Mouse (Mus musculus): ENCODE data around the gene Prss48. TPM values are rescaled to one million over a fixed set of nuclear protein-coding genes. Genes with fewer than 3 reads are reported as not detected.

Prss48 gene
- polyA plus RNA-seq, 1 experiment from 2014 or later, result not detected

GRCm38 (mm10) chr3:85970742-85971598 is 31.3 kb downstream of the Prss48 start, which contains the start of gene Sh3d19:
TSS of gene Sh3d19 (plus strand) at chr3:85971109.
- no peaks in the 10 kb centered on the region for H3K27me3 ChIP-seq (ENCODE audit: control insufficient read depth, insufficient read depth, low read length)
- H3K9ac ChIP-seq (ENCODE audit: low read depth, low read length), result peak within 1 kb of the TSS; percentile 91
- peak within 1 kb of the TSS; percentile 86 for H3K27ac ChIP-seq (ENCODE audit: low read depth, low read length)
- H3K4me2 ChIP-seq (replicated peaks; ENCODE audit: low read depth, low read length), result peak within 1 kb of the TSS; percentile 82
- 0% methylated on average over 52 of the region's 73 CpGs for WGBS
- peak; percentile 92 for ATAC-seq (ENCODE audit: low FRiP score, low TSS enrichment)
- peaks cover 32% of the 10 kb centered on the region; the same call in 1 of the 2 replicates for H3K4me1 ChIP-seq (ENCODE audit: control insufficient read depth, insufficient read depth, low read length)
- peak within 1 kb of the TSS; percentile 87 for H3K4me3 ChIP-seq (ENCODE audit: low read length)
- no peaks in the 10 kb centered on the region for H3K36me3 ChIP-seq (ENCODE audit: control insufficient read depth, insufficient read depth, low read length)
- no peaks in the 10 kb centered on the region for H3K9me3 ChIP-seq (ENCODE audit: control insufficient read depth, low read length)

GRCm38 (mm10) chr3:85969040-85969439 is 33.3 kb downstream of the Prss48 start:
- no peak for ATAC-seq (ENCODE audit: low FRiP score, low TSS enrichment)
- no peaks in the 10 kb centered on the region for H3K27me3 ChIP-seq (ENCODE audit: control insufficient read depth, insufficient read depth, low read length)
- no peak overlapping the region for H3K27ac ChIP-seq (ENCODE audit: low read depth, low read length)
- no peak overlapping the region for H3K4me3 ChIP-seq (ENCODE audit: low read length)
- no peak overlapping the region for H3K9ac ChIP-seq (ENCODE audit: low read depth, low read length)
- H3K4me1 ChIP-seq (ENCODE audit: control insufficient read depth, insufficient read depth, low read length), result peaks cover 27% of the 10 kb centered on the region; the same call in 1 of the 2 replicates
- H3K36me3 ChIP-seq (ENCODE audit: control insufficient read depth, insufficient read depth, low read length), result no peaks in the 10 kb centered on the region
- no peak overlapping the region for H3K4me2 ChIP-seq (replicated peaks; ENCODE audit: low read depth, low read length)
- WGBS, result 83% methylated on average over 8 of the region's 8 CpGs
- no peaks in the 10 kb centered on the region for H3K9me3 ChIP-seq (ENCODE audit: control insufficient read depth, low read length)

GRCm38 (mm10) chr3:85965479-85965878 is 36.8 kb downstream of the Prss48 start:
- H3K9ac ChIP-seq (ENCODE audit: low read depth, low read length), result no peak overlapping the region
- no peaks in the 10 kb centered on the region for H3K36me3 ChIP-seq (ENCODE audit: control insufficient read depth, insufficient read depth, low read length)
- no peaks in the 10 kb centered on the region for H3K27me3 ChIP-seq (ENCODE audit: control insufficient read depth, insufficient read depth, low read length)
- no peak overlapping the region for H3K4me3 ChIP-seq (ENCODE audit: low read length)
- H3K27ac ChIP-seq (ENCODE audit: low read depth, low read length), result no peak overlapping the region
- WGBS, result 81% methylated on average over 4 of the region's 4 CpGs
- 0 out of 2 replicates have a peak, but pooled peaks cover 5% of the 10 kb centered on the region for H3K9me3 ChIP-seq (ENCODE audit: control insufficient read depth, low read length)
- no peak for ATAC-seq (ENCODE audit: low FRiP score, low TSS enrichment)
- H3K4me1 ChIP-seq (ENCODE audit: control insufficient read depth, insufficient read depth, low read length), result peaks cover 15% of the 10 kb centered on the region; the same call in 1 of the 2 replicates
- no peak overlapping the region for H3K4me2 ChIP-seq (replicated peaks; ENCODE audit: low read depth, low read length)

- Histone ChIP-seq H3K27me3 (ENCODE audit: control insufficient read depth, insufficient read depth, low read length) (no peaks in the 10 kb centered on the region), H3K4me2 (replicated peaks; ENCODE audit: low read depth, low read length) (no peak overlapping the region), H3K27ac (ENCODE audit: low read depth, low read length) (no peak overlapping the region), H3K36me3 (ENCODE audit: control insufficient read depth, insufficient read depth, low read length) (no peaks in the 10 kb centered on the region), H3K9me3 (ENCODE audit: control insufficient read depth, low read length) (0 out of 2 replicates have a peak, but pooled peaks cover 5% of the 10 kb centered on the region), H3K9ac (ENCODE audit: low read depth, low read length) (no peak overlapping the region), H3K4me3 (ENCODE audit: low read length) (no peak overlapping the region), H3K4me1 (ENCODE audit: control insufficient read depth, insufficient read depth, low read length) (peaks cover 10% of the 10 kb centered on the region; the same call in 1 of the 2 replicates)
- ATAC-seq (ENCODE audit: low FRiP score, low TSS enrichment), result peak; percentile 81
- WGBS, result 8% methylated on average over 5 of the region's 5 CpGs
Observed at GRCm38 (mm10) chr3:85961134-85961533, 41.2 kb downstream of the Prss48 start.

- 71% methylated on average over 1 of the region's 1 CpGs for WGBS
- no peak overlapping the region for H3K4me2 ChIP-seq (replicated peaks; ENCODE audit: low read depth, low read length)
- H3K9me3 ChIP-seq (ENCODE audit: control insufficient read depth, low read length), result 0 out of 2 replicates have a peak, but pooled peaks cover 5% of the 10 kb centered on the region
- no peaks in the 10 kb centered on the region for H3K27me3 ChIP-seq (ENCODE audit: control insufficient read depth, insufficient read depth, low read length)
- peaks cover 6% of the 10 kb centered on the region; the same call in 1 of the 2 replicates for H3K4me1 ChIP-seq (ENCODE audit: control insufficient read depth, insufficient read depth, low read length)
- ATAC-seq (ENCODE audit: low FRiP score, low TSS enrichment), result no peak
- H3K9ac ChIP-seq (ENCODE audit: low read depth, low read length), result no peak overlapping the region
- no peak overlapping the region for H3K4me3 ChIP-seq (ENCODE audit: low read length)
- no peaks in the 10 kb centered on the region for H3K36me3 ChIP-seq (ENCODE audit: control insufficient read depth, insufficient read depth, low read length)
- no peak overlapping the region for H3K27ac ChIP-seq (ENCODE audit: low read depth, low read length)
Observed at GRCm38 (mm10) chr3:85959669-85960068, 42.6 kb downstream of the Prss48 start.

- 92% methylated on average over 5 of the region's 5 CpGs for WGBS
- no peaks in the 10 kb centered on the region for H3K27me3 ChIP-seq (ENCODE audit: control insufficient read depth, insufficient read depth, low read length)
- H3K36me3 ChIP-seq (ENCODE audit: control insufficient read depth, insufficient read depth, low read length), result no peaks in the 10 kb centered on the region
- ATAC-seq (ENCODE audit: low FRiP score, low TSS enrichment), result no peak
- H3K27ac ChIP-seq (ENCODE audit: low read depth, low read length), result no peak overlapping the region
- H3K9me3 ChIP-seq (ENCODE audit: control insufficient read depth, low read length), result no peaks in the 10 kb centered on the region
- H3K4me2 ChIP-seq (replicated peaks; ENCODE audit: low read depth, low read length), result no peak overlapping the region
- no peak overlapping the region for H3K4me3 ChIP-seq (ENCODE audit: low read length)
- no peak overlapping the region for H3K9ac ChIP-seq (ENCODE audit: low read depth, low read length)
- no peaks in the 10 kb centered on the region for H3K4me1 ChIP-seq (ENCODE audit: control insufficient read depth, insufficient read depth, low read length)
Observed at GRCm38 (mm10) chr3:85955704-85956103, 46.6 kb downstream of the Prss48 start.

DNA sequence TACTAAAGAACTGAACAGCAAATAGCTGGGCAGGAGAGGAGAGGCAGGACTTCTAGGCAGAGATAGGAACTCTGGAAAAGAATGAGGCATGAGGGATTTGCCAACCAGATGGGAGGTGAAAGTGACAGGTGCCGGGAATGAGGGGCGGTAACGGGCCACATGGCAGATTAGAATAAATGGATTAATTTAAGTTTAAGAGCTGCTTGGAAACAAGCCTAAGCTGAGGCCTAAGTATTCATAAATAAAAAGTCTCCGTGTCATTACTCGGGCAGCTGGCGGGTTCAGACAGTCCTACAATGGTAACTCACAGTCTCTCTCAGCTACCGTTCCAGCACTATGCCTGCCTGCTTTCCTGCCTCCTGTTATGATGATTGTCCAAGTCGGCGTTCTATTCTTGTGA is 47.0 kb downstream of the Prss48 start:
- H3K4me2 ChIP-seq (replicated peaks; ENCODE audit: low read depth, low read length), result no peak overlapping the region
- no peak overlapping the region for H3K9ac ChIP-seq (ENCODE audit: low read depth, low read length)
- no peaks in the 10 kb centered on the region for H3K9me3 ChIP-seq (ENCODE audit: control insufficient read depth, low read length)
- H3K36me3 ChIP-seq (ENCODE audit: control insufficient read depth, insufficient read depth, low read length), result no peaks in the 10 kb centered on the region
- no peak for ATAC-seq (ENCODE audit: low FRiP score, low TSS enrichment)
- no peaks in the 10 kb centered on the region for H3K27me3 ChIP-seq (ENCODE audit: control insufficient read depth, insufficient read depth, low read length)
- WGBS, result 93% methylated on average over 9 of the region's 9 CpGs
- H3K4me3 ChIP-seq (ENCODE audit: low read length), result no peak overlapping the region
- no peak overlapping the region for H3K27ac ChIP-seq (ENCODE audit: low read depth, low read length)
- H3K4me1 ChIP-seq (ENCODE audit: control insufficient read depth, insufficient read depth, low read length), result no peaks in the 10 kb centered on the region

GRCm38 (mm10) chr3:85952696-85953283 is 49.5 kb downstream of the Prss48 start:
- H3K27me3 ChIP-seq (ENCODE audit: control insufficient read depth, insufficient read depth, low read length), result no peaks in the 10 kb centered on the region
- WGBS, result 78% methylated on average over 10 of the region's 10 CpGs
- no peak overlapping the region for H3K4me3 ChIP-seq (ENCODE audit: low read length)
- no peak overlapping the region for H3K9ac ChIP-seq (ENCODE audit: low read depth, low read length)
- H3K36me3 ChIP-seq (ENCODE audit: control insufficient read depth, insufficient read depth, low read length), result no peaks in the 10 kb centered on the region
- no peaks in the 10 kb centered on the region for H3K9me3 ChIP-seq (ENCODE audit: control insufficient read depth, low read length)
- H3K4me2 ChIP-seq (replicated peaks; ENCODE audit: low read depth, low read length), result no peak overlapping the region
- no peak overlapping the region for H3K27ac ChIP-seq (ENCODE audit: low read depth, low read length)
- ATAC-seq (ENCODE audit: low FRiP score, low TSS enrichment), result no peak
- H3K4me1 ChIP-seq (ENCODE audit: control insufficient read depth, insufficient read depth, low read length), result no peaks in the 10 kb centered on the region

DNA sequence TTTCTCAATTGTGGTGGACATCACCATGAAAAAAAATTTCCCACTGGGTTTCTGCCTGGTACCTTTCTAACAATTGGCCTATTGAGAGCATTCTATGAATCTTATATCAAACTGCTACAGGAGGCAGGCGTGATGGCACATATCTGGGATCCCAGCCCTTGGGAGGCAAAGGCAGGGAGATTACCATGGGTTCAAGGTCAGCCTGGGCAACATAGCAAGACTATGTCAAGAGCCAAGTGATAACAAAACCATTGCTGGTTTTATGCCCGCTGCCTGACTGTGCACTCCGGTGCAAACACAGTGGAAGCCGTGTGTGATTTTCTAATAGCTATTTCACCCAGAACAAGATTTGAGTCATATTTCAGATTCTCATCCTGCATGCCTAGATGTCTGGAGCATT is 51.4 kb downstream of the Prss48 start:
- Histone ChIP-seq H3K27me3 (ENCODE audit: control insufficient read depth, insufficient read depth, low read length) (no peaks in the 10 kb centered on the region), H3K4me3 (ENCODE audit: low read length) (no peak overlapping the region), H3K9me3 (ENCODE audit: control insufficient read depth, low read length) (no peaks in the 10 kb centered on the region), H3K36me3 (ENCODE audit: control insufficient read depth, insufficient read depth, low read length) (no peaks in the 10 kb centered on the region), H3K4me2 (replicated peaks; ENCODE audit: low read depth, low read length) (no peak overlapping the region), H3K4me1 (ENCODE audit: control insufficient read depth, insufficient read depth, low read length) (no peaks in the 10 kb centered on the region), H3K9ac (ENCODE audit: low read depth, low read length) (no peak overlapping the region), H3K27ac (ENCODE audit: low read depth, low read length) (no peak overlapping the region)
- ATAC-seq (ENCODE audit: low FRiP score, low TSS enrichment), result no peak
- 84% methylated on average over 4 of the region's 4 CpGs for WGBS
